Mouse (Mus musculus) bone marrow, adult 2 months (tissue): ENCODE data around the gene Plp2.
"Not testable (repeated sequence)": the region's sequence is repeated elsewhere in the genome, so short reads cannot be mapped to it uniquely, and the experiment has no call there.

Source experiments
- CTCF ChIP-seq: fragments of 200-500 bp; IDR thresholded peaks from 2 replicates; pipeline ENCODE4 v1.5.1; 2011; ENCODE audit warnings: low read length, control low read depth; ENCODE audit not compliant: control insufficient read depth, insufficient read depth
- POLR2A ChIP-seq: fragments of 200-500 bp; IDR thresholded peaks from 2 replicates; pipeline ENCODE4 v1.6.1; 2011; ENCODE audit warnings: low read depth, mild to moderate bottlenecking, control low read depth, low read length, borderline replicate concordance; ENCODE audit not compliant: control insufficient read depth

DNA sequence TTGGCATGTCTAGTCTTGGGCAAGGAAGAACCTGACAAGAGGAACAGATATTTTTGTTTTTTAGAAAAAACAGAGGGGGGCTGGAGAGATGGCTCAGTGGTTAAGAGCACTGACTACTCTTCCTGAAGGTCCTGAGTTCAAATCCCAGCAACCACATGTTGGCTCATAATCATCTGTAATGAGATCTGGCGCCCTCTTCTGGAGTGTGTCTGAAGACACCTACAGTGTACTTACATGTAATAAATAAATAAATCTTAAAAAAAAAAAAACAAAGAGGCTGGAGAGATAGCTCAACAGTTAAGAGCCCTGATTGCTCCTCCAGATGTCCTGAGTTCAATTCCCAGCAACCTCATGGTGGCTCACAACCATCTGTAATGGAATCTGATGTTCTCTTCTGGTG, 44.9 kb upstream of the Plp2 start:
- TF ChIP-seq CTCF, POLR2A: not testable (repeated sequence)
